Mouse (Mus musculus) limb, embryonic 11.5 days (tissue): ENCODE results near the gene Prps1. TPM values are rescaled to one million over a fixed set of nuclear protein-coding genes. Genes with fewer than 3 reads are reported as not detected.

Source experiments
- ATAC-seq: fragments of 200-750 bp; cut with Nextera tagmentation; 2 replicates; pipeline ENCODE4 v1.8.0; 2017; ENCODE audit warnings: low read depth; ENCODE audit not compliant: insufficient number of reproducible peaks, low FRiP score, low TSS enrichment
- DNase-seq: peaks from one replicate; pipeline ENCODE4 v3.0.0-alpha.2; 2015; ENCODE audit warnings: low spot score
- H3K27ac ChIP-seq: fragments of 300-500 bp; sonication (generic); replicated peaks from 2 replicates; pipeline ENCODE4 v1.5.1; 2014; ENCODE audit warnings: low read depth, mild to moderate bottlenecking, low read length
- H3K27me3 ChIP-seq: fragments of 300-500 bp; sonication (generic); 2 replicates; pipeline ENCODE4 v1.6.1; 2014; ENCODE audit warnings: mild to moderate bottlenecking, low read length, mixed read lengths; ENCODE audit not compliant: control insufficient read depth, insufficient read depth
- H3K36me3 ChIP-seq: fragments of 300-500 bp; sonication (generic); 2 replicates; pipeline ENCODE4 v1.6.1; 2014; ENCODE audit warnings: mild to moderate bottlenecking, low read length, moderate library complexity, mixed read lengths; ENCODE audit not compliant: control insufficient read depth, insufficient read depth
- H3K4me1 ChIP-seq: fragments of 300-500 bp; sonication (generic); 2 replicates; pipeline ENCODE4 v1.6.1; 2014; ENCODE audit warnings: low read length, mixed read lengths; ENCODE audit not compliant: control insufficient read depth, insufficient read depth
- H3K4me2 ChIP-seq: fragments of 300-500 bp; sonication (generic); 2 replicates; pipeline ENCODE4 v1.6.1; 2014; ENCODE audit warnings: low read depth, mild to moderate bottlenecking, moderate library complexity; ENCODE audit not compliant: severe bottlenecking
- H3K4me3 ChIP-seq: fragments of 300-500 bp; sonication (generic); 2 replicates; pipeline ENCODE4 v1.5.1; 2014; ENCODE audit warnings: low read depth, low read length
- H3K9ac ChIP-seq: fragments of 300-500 bp; sonication (generic); 2 replicates; pipeline ENCODE4 v1.6.1; 2014; ENCODE audit warnings: mild to moderate bottlenecking, low read length
- H3K9me3 ChIP-seq: fragments of 300-500 bp; sonication (generic); 2 replicates; pipeline ENCODE4 v1.6.1; 2016; ENCODE audit warnings: low read length; ENCODE audit not compliant: control insufficient read depth
- WGBS: fragments of 180-500 bp; shearing (Covaris S2); extraction: QIAGEN DNeasy Blood & Tissue Kit; methylation state at CpG from one replicate; pipeline ENCODE4 v1.1.7; 2014; 5-methylcytosine and 5-hydroxymethylcytosine counted together
- polyA plus RNA-seq: library from polyadenylated mRNA; unstranded; fragments of >200 nt; fragmentation: Nextera tagmentation; extraction: Ambion mirVana; gene quantifications from 2 replicates; pipeline ENCODE4 v1.2.1, GENCODE M21; 2014

Prps1 gene
- polyA plus RNA-seq, 1 experiment from 2014 or later = 91.5 TPM

- H3K4me2 ChIP-seq = no peak overlapping the region
- no peak overlapping the region for H3K9ac ChIP-seq
- no peaks in the 10 kb centered on the region for H3K9me3 ChIP-seq
- DNase-seq = no peak
- no peaks in the 10 kb centered on the region for H3K4me1 ChIP-seq
- H3K27ac ChIP-seq = no peak overlapping the region
- H3K4me3 ChIP-seq = no peak overlapping the region
- no peak for ATAC-seq
- no peaks in the 10 kb centered on the region for H3K36me3 ChIP-seq
- peaks cover 5% of the 10 kb centered on the region; the same call in 1 of the 2 replicates for H3K27me3 ChIP-seq
Measured at GRCm38 (mm10) chrX:140437906-140438305, 18.5 kb upstream of the Prps1 start.

GRCm38 (mm10) chrX:140445551-140445950 lies 10.9 kb upstream of the Prps1 start:
- H3K4me2 ChIP-seq = no peak overlapping the region
- H3K27me3 ChIP-seq = peaks cover 2% of the 10 kb centered on the region; the same call in 1 of the 2 replicates
- no peak for DNase-seq
- 76% methylated on average over 13 of the region's 13 CpGs for WGBS
- no peak for ATAC-seq
- H3K9me3 ChIP-seq = no peaks in the 10 kb centered on the region
- no peaks in the 10 kb centered on the region for H3K36me3 ChIP-seq
- H3K4me3 ChIP-seq = no peak overlapping the region
- H3K27ac ChIP-seq = no peak overlapping the region
- H3K4me1 ChIP-seq = no peaks in the 10 kb centered on the region
- no peak overlapping the region for H3K9ac ChIP-seq

- no peak overlapping the region for H3K4me2 ChIP-seq
- WGBS = 89% methylated on average over 3 of the region's 3 CpGs
- no peak for ATAC-seq
Measured at GRCm38 (mm10) chrX:140450071-140450470, 6.3 kb upstream of the Prps1 start.

GRCm38 (mm10) chrX:140456751-140457491 lies 508 bp downstream of the Prps1 start:
- Histone ChIP-seq H3K36me3 (no peaks in the 10 kb centered on the region), H3K27me3 (peaks cover 9% of the 10 kb centered on the region; the same call in 1 of the 2 replicates), H3K4me1 (no peaks in the 10 kb centered on the region), H3K9me3 (no peaks in the 10 kb centered on the region), H3K4me2 (peak overlapping the region; percentile 40), H3K9ac (peak overlapping the region; percentile 58), H3K27ac (no peak overlapping the region), H3K4me3 (peak overlapping the region; percentile 49)
- ATAC-seq = 0 out of 2 replicates have a peak, but pooled peaks have one; percentile 41
- 19% methylated on average over 39 of the region's 39 CpGs for WGBS
- DNase-seq = peak; percentile 32

More at GRCm38 (mm10) chrX:140450071-140450470, 6.3 kb upstream of the Prps1 start:
- DNase-seq = no peak
- Histone ChIP-seq H3K9ac (no peak overlapping the region), H3K4me3 (no peak overlapping the region), H3K36me3 (no peaks in the 10 kb centered on the region), H3K27me3 (peaks cover 6% of the 10 kb centered on the region; the same call in 1 of the 2 replicates), H3K9me3 (no peaks in the 10 kb centered on the region), H3K27ac (no peak overlapping the region), H3K4me1 (no peaks in the 10 kb centered on the region)

GRCm38 (mm10) chrX:140457502-140457901 lies 1.1 kb downstream of the Prps1 start:
- Histone ChIP-seq H3K4me2 (peak overlapping the region; percentile 40), H3K9me3 (no peaks in the 10 kb centered on the region), H3K4me1 (no peaks in the 10 kb centered on the region), H3K9ac (peak overlapping the region; percentile 58; the same call in 1 of the 2 replicates), H3K36me3 (no peaks in the 10 kb centered on the region), H3K27ac (no peak overlapping the region), H3K4me3 (peak overlapping the region; percentile 49), H3K27me3 (peaks cover 9% of the 10 kb centered on the region; the same call in 1 of the 2 replicates)
- ATAC-seq (no peak), DNase-seq (peak; percentile 24)
- WGBS = 30% methylated on average over 12 of the region's 12 CpGs

GRCm38 (mm10) chrX:140478231-140478630 lies 21.8 kb downstream of the Prps1 start:
- no peak for ATAC-seq
- no peaks in the 10 kb centered on the region for H3K27me3 ChIP-seq
- no peak overlapping the region for H3K4me2 ChIP-seq
- H3K27ac ChIP-seq = no peak overlapping the region
- no peaks in the 10 kb centered on the region for H3K36me3 ChIP-seq
- no peaks in the 10 kb centered on the region for H3K4me1 ChIP-seq
- no peak overlapping the region for H3K9ac ChIP-seq
- H3K9me3 ChIP-seq = no peaks in the 10 kb centered on the region
- WGBS = 90% methylated on average over 6 of the region's 6 CpGs
- no peak overlapping the region for H3K4me3 ChIP-seq
- no peak for DNase-seq

GRCm38 (mm10) chrX:140479171-140479570 lies 22.8 kb downstream of the Prps1 start:
- Histone ChIP-seq H3K36me3 (no peaks in the 10 kb centered on the region), H3K27me3 (no peaks in the 10 kb centered on the region), H3K4me2 (no peak overlapping the region), H3K9me3 (no peaks in the 10 kb centered on the region), H3K27ac (no peak overlapping the region), H3K4me3 (no peak overlapping the region), H3K4me1 (no peaks in the 10 kb centered on the region), H3K9ac (no peak overlapping the region)
- WGBS = 67% methylated on average over 5 of the region's 5 CpGs
- DNase-seq (peak; percentile 34), ATAC-seq (no peak)

GRCm38 (mm10) chrX:140489174-140489573 lies 32.8 kb downstream of the Prps1 start:
- Histone ChIP-seq H3K36me3 (no peaks in the 10 kb centered on the region), H3K4me2 (no peak overlapping the region), H3K9me3 (no peaks in the 10 kb centered on the region), H3K4me1 (no peaks in the 10 kb centered on the region), H3K4me3 (no peak overlapping the region), H3K27ac (no peak overlapping the region), H3K27me3 (peaks cover 2% of the 10 kb centered on the region; the same call in 1 of the 2 replicates), H3K9ac (no peak overlapping the region)
- ATAC-seq = no peak
- no peak for DNase-seq
- WGBS = 94% methylated on average over 1 of the region's 1 CpGs
